Mouse (Mus musculus) megakaryocyte, embryonic 14.5 days (primary cell): ENCODE results near the gene Pacs1.

Source experiments
- FLI1 ChIP-seq: IDR thresholded peaks from 2 replicates; pipeline ENCODE4 v1.6.1; 2012; ENCODE audit warnings: low read length, inconsistent platforms, mixed read lengths
- GATA1 ChIP-seq: IDR thresholded peaks from 3 replicates; pipeline ENCODE4 v1.6.1; 2012; ENCODE audit warnings: mixed read lengths, low read length, inconsistent platforms, borderline replicate concordance

- TF ChIP-seq GATA1 (no peak), FLI1 (no peak)
Measured at GRCm38 (mm10) chr19:5230110-5230509, 42.8 kb downstream of the Pacs1 start.
